Mouse (Mus musculus) stomach, postnatal 0 days (tissue): ENCODE data around the gene Gm49416.

Experiments used
- CTCF ChIP-seq: IDR thresholded peaks from 2 replicates; pipeline ENCODE4 v1.5.1; 2016; ENCODE audit warnings: antibody characterized with exemption, low read depth, mild to moderate bottlenecking, moderate library complexity
- EP300 ChIP-seq: optimal IDR thresholded peaks from 2 replicates; pipeline ENCODE3; 2016; ENCODE audit warnings: antibody characterized with exemption

DNA sequence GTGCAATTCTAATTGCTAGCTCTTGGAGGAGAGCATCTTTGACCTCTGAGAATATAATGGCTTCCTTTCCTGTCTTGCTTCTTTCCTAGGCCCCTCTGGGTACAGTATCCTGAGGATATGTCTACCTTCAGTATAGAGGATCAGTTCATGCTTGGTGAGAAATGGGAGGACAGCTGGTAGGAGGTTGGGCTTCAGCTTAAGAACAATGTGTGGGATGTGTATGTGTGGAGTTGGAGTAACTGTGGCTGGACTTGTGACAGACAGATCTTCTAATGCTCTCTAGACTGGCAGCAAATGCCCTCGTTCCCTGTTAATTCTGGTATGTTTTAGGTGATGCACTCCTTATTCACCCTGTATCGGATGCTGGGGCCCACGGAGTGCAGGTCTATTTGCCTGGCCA lies 25.5 kb downstream of the Gm49416 start:
- no peak for TF ChIP-seq EP300
- TF ChIP-seq CTCF, result no peak
